Mouse (Mus musculus) CH12.LX (cell line): ENCODE data around the gene Med12.

ENCODE experiments used
- CTCF ChIP-seq, 2 experiments: IDR thresholded peaks in 1 of 2; conservative IDR thresholded peaks in 1 of 2; 2 replicates each; pipeline ENCODE4 v1.5.1; 2011 to 2012; ENCODE audit warnings: low read depth in 2 of 2, low read length in 2 of 2, improper control_type of control experiment in 1 of 2, inconsistent platforms in 1 of 2, mild to moderate bottlenecking in 1 of 2, moderate library complexity in 1 of 2
- E2F4 ChIP-seq: IDR thresholded peaks from 2 replicates; pipeline ENCODE4 v1.6.1; 2011; ENCODE audit warnings: low read depth, low read length, improper control_type of control experiment; ENCODE audit not compliant: insufficient replicate concordance
- MAFK ChIP-seq: IDR thresholded peaks from 2 replicates; pipeline ENCODE4 v1.6.1; 2011; ENCODE audit warnings: low read length, improper control_type of control experiment; ENCODE audit not compliant: insufficient replicate concordance
- MEF2A ChIP-seq: IDR thresholded peaks from 2 replicates; pipeline ENCODE4 v1.6.1; 2014; ENCODE audit warnings: low read depth, mild to moderate bottlenecking, inconsistent platforms, low read length, improper control_type of control experiment, borderline replicate concordance
- MXI1 ChIP-seq: IDR thresholded peaks from 2 replicates; pipeline ENCODE4 v1.6.1; 2011; ENCODE audit warnings: mild to moderate bottlenecking, low read depth, low read length, improper control_type of control experiment
- POLR2A ChIP-seq: IDR thresholded peaks from 2 replicates; pipeline ENCODE4 v1.6.1; 2011; ENCODE audit warnings: low read depth, mild to moderate bottlenecking, improper control_type of control experiment, low read length
- POLR2AphosphoS2 ChIP-seq: IDR thresholded peaks from 2 replicates; pipeline ENCODE4 v1.6.1; 2011; ENCODE audit warnings: low read depth, low read length, improper control_type of control experiment
- SMC3 ChIP-seq: IDR thresholded peaks from 2 replicates; pipeline ENCODE4 v1.6.1; 2011; ENCODE audit warnings: low read depth, low read length, improper control_type of control experiment
- TBP ChIP-seq: conservative IDR thresholded peaks from 2 replicates; pipeline ENCODE4 v1.6.1; 2011; ENCODE audit warnings: low read depth, low read length, improper control_type of control experiment
- UBTF ChIP-seq: IDR thresholded peaks from 2 replicates; pipeline ENCODE4 v1.6.1; 2012; ENCODE audit warnings: low read depth, mild to moderate bottlenecking, inconsistent platforms, low read length, improper control_type of control experiment, moderate library complexity
- USF2 ChIP-seq: conservative IDR thresholded peaks from 2 replicates; pipeline ENCODE4 v1.6.1; 2011; ENCODE audit warnings: low read depth, low read length, improper control_type of control experiment
- ZNF384 ChIP-seq: IDR thresholded peaks from 2 replicates; pipeline ENCODE4 v1.6.1; 2012; ENCODE audit warnings: low read depth, low read length, improper control_type of control experiment, inconsistent platforms

DNA sequence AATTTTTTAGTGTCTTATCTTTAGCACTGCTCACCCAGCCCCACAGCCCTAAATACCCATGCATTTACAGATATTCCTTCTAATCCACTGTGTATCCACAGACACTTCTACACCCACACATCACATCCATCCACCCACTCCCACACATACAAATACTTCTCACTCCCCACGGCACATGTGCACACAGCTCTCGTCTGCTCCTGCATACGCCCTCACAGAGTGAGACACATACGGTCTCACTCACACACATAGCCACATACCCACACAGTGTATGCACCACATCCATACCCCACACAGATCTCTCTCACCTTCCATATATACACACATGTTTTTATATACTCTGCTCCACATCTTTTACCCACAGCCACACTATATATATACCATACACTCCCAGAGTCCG lies 35.5 kb downstream of the Med12 start:
- TF ChIP-seq POLR2AphosphoS2 = no peak
- no peak for TF ChIP-seq MAFK
- TF ChIP-seq POLR2A = no peak
- no peak for TF ChIP-seq E2F4
- no peak for TF ChIP-seq MXI1
- TF ChIP-seq CTCF (conservative IDR thresholded peaks at IDR 0.05 in 1 of 2, IDR thresholded peaks at IDR 0.05 in 1 of 2; ENCODE audit: low read depth in 2 of 2, low read length in 2 of 2) = no peak
- TF ChIP-seq TBP = no peak
- TF ChIP-seq UBTF = no peak
- no peak for TF ChIP-seq SMC3
- no peak for TF ChIP-seq MEF2A
- TF ChIP-seq USF2 = no peak
- TF ChIP-seq ZNF384 = no peak
